Comparison of ENCODE assay signal across 10 mouse cellular contexts in genomic region chr13:31630551-31630950, GRCm38 (mm10). TPM values are rescaled to one million over a fixed set of nuclear protein-coding genes. Genes with fewer than 3 reads are reported as not detected.
A peak's percentile ranks its signal among the peaks of the same experiment; 100 is the strongest.
DNase-seq lines count a peak whose midpoint lies in the region; ATAC-seq and TF ChIP-seq lines count a peak whose summit lies in the region.
"Had no signal": no experiment of that assay in that cellular context is flagged by ENCODE, and none has a peak within 500 bp of the region (broad histone marks: within the 10 kb centered on the region; RNA-seq: fewer than 3 reads in every experiment).

No protein-coding gene starts in this region.

- peak; percentile 44 for DNase-seq in midbrain, embryonic 10.5 days (ENCODE audit: low spot score)
- DNase-seq in midbrain, postnatal 0 days (ENCODE audit: low spot score): no peak
- DNase-seq in hindbrain, embryonic 11.5 days (ENCODE audit: low spot score): peak; percentile 51
- peak; percentile 28 for DNase-seq in lung, postnatal 10 days
- DNase-seq in kidney, postnatal 10 days: no peak
- DNase-seq in urinary bladder, postnatal 36 days (ENCODE audit: low spot score in 2 of 2): no peak
- DNase-seq in cerebellum, postnatal 25 days: no peak
- DNase-seq: heart, adult 18-20 months; liver, embryonic 13.5 days; right cerebral cortex, postnatal 14 days had no signal

- WGBS in midbrain, embryonic 10.5 days: 3% methylated on average over 10 of the region's 10 CpGs
- 4% methylated on average over 10 of the region's 10 CpGs for WGBS in midbrain, postnatal 0 days
- WGBS in hindbrain, embryonic 11.5 days: 4% methylated on average over 10 of the region's 10 CpGs

- H3K4me3 ChIP-seq in midbrain, embryonic 10.5 days: peak overlapping the region; percentile 16
- H3K4me3 ChIP-seq in midbrain, postnatal 0 days (ENCODE audit: low read depth, low read length): no peak overlapping the region; the same call in 1 of the 2 replicates
- no peak overlapping the region for H3K4me3 ChIP-seq in hindbrain, embryonic 11.5 days (ENCODE audit: low read depth, low read length)

- no peak for ATAC-seq in midbrain, postnatal 0 days (ENCODE audit: low FRiP score)
- no peak for ATAC-seq in hindbrain, embryonic 11.5 days (ENCODE audit: low FRiP score)

- peaks cover 37% of the 10 kb centered on the region for H3K4me1 ChIP-seq in midbrain, embryonic 10.5 days
- peaks cover 9% of the 10 kb centered on the region for H3K4me1 ChIP-seq in midbrain, postnatal 0 days (ENCODE audit: insufficient read depth, low read length)
- H3K4me1 ChIP-seq in hindbrain, embryonic 11.5 days (replicated peaks; ENCODE audit: control insufficient read depth, insufficient read depth, low read length): peaks cover 11% of the 10 kb centered on the region

- H3K27me3 ChIP-seq in midbrain, embryonic 10.5 days (ENCODE audit: low read depth, poor library complexity, severe bottlenecking): peaks cover 84% of the 10 kb centered on the region
- H3K27me3 ChIP-seq in midbrain, postnatal 0 days (ENCODE audit: insufficient read depth, low read length): peaks cover 74% of the 10 kb centered on the region
- H3K27me3 ChIP-seq in hindbrain, embryonic 11.5 days (ENCODE audit: control insufficient read depth, insufficient read depth, low read length): peaks cover 71% of the 10 kb centered on the region

- no peaks in the 10 kb centered on the region for H3K9me3 ChIP-seq in midbrain, embryonic 10.5 days (replicated peaks)
- no peaks in the 10 kb centered on the region for H3K9me3 ChIP-seq in midbrain, postnatal 0 days (ENCODE audit: low read length)
- H3K9me3 ChIP-seq in hindbrain, embryonic 11.5 days (ENCODE audit: control insufficient read depth, low read length): no peaks in the 10 kb centered on the region
- H3K9me3 ChIP-seq: liver, embryonic 13.5 days had no signal

- no peak for TF ChIP-seq CTCF in midbrain, postnatal 0 days (IDR thresholded peaks at IDR 0.05)

- no peak overlapping the region for H3K4me2 ChIP-seq in midbrain, postnatal 0 days (ENCODE audit: low read depth, low read length, poor library complexity, severe bottlenecking)
- no peak overlapping the region for H3K4me2 ChIP-seq in hindbrain, embryonic 11.5 days (replicated peaks; ENCODE audit: low read depth, low read length)

- H3K9ac ChIP-seq in midbrain, postnatal 0 days (replicated peaks; ENCODE audit: low read length, poor library complexity, severe bottlenecking): no peak overlapping the region
- H3K9ac ChIP-seq in hindbrain, embryonic 11.5 days (ENCODE audit: low read depth, low read length): no peak overlapping the region
- H3K9ac ChIP-seq: liver, embryonic 13.5 days had no signal

- H3K27ac ChIP-seq in midbrain, embryonic 10.5 days (replicated peaks): no peak overlapping the region
- no peak overlapping the region for H3K27ac ChIP-seq in midbrain, postnatal 0 days (ENCODE audit: low read depth, low read length)
- no peak overlapping the region for H3K27ac ChIP-seq in hindbrain, embryonic 11.5 days (ENCODE audit: low read depth, low read length)
- H3K27ac ChIP-seq: liver, embryonic 13.5 days had no signal

- no peaks in the 10 kb centered on the region for H3K36me3 ChIP-seq in midbrain, embryonic 10.5 days
- H3K36me3 ChIP-seq in midbrain, postnatal 0 days (ENCODE audit: insufficient read depth, low read length): no peaks in the 10 kb centered on the region
- H3K36me3 ChIP-seq in hindbrain, embryonic 11.5 days (ENCODE audit: control insufficient read depth, insufficient read depth, low read length): no peaks in the 10 kb centered on the region
- H3K36me3 ChIP-seq: liver, embryonic 13.5 days had no signal

RNA-seq across cellular contexts. Expression of gene Foxf2, which starts 4.9 kb away (rescaled TPM):
- 7.0 and 7.1 TPM in 2 replicates for polyA plus RNA-seq in midbrain, embryonic 10.5 days (2016; fragmentation: Nextera tagmentation; extraction: Ambion mirVana)
- 7.5 and 11.0 TPM in 2 replicates for total RNA-seq in midbrain, postnatal 0 days (2014; rRNA removed)
- 4.3 and 5.1 TPM in 2 replicates for polyA plus RNA-seq in midbrain, postnatal 0 days (2015; fragmentation: Nextera tagmentation; extraction: Ambion mirVana)
- polyA plus RNA-seq in hindbrain, embryonic 11.5 days (2014; fragmentation: Nextera tagmentation; extraction: Ambion mirVana): 4.8 and 9.1 TPM in 2 replicates
- total RNA-seq: heart, adult 18-20 months had no signal
- polyA plus RNA-seq: liver, embryonic 13.5 days had no signal

Comparison
In these comparisons a context has a peak if more than half of its experiments do, and no peak if none do; other contexts are left out.
1. DNase-seq: peak in midbrain, embryonic 10.5 days (single experiment), hindbrain, embryonic 11.5 days (single experiment) and lung, postnatal 10 days (single experiment); none in midbrain, postnatal 0 days (single experiment), kidney, postnatal 10 days (single experiment), urinary bladder, postnatal 36 days (0 of 2) and cerebellum, postnatal 25 days (0 of 2).